Mouse (Mus musculus): ENCODE measurements around the gene Prl2c1. TPM values are rescaled to one million over a fixed set of nuclear protein-coding genes. Genes with fewer than 3 reads are reported as not detected.
"Not testable (repeated sequence)": the region's sequence is repeated elsewhere in the genome, so short reads cannot be mapped to it uniquely, and the experiment has no call there.

The Prl2c1 gene
- not detected in 2 replicates for polyA plus RNA-seq (2014; fragmentation: Nextera tagmentation; extraction: Ambion mirVana)

DNA sequence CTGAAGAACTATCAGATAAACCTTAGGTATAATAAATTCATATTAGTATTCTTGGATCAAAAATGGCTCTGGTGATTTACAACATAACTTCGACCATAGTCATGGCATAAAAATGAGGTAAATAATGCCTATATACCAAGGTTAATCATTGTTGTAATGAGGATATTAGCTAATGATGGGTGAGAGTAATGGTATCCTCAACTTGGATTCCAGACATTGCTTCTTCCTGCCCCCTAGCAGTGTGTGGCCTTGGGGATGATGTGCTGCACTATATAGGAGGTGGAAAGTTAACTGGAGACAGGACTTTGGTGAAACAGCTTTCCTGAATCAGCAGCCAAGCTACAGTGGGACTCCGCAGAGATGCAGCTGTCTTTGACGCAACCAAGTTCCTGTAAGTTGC is at the start of gene Prl2c1:
Gene Prl2c1, plus strand, starts transcription at position 301 of the 400 bp plus-strand sequence.
- DNase-seq (ENCODE audit: low spot score) = no peak
- Histone ChIP-seq H3K4me3 (ENCODE audit: low read depth, low read length) (no peak within 1 kb of the TSS), H3K27me3 (replicated peaks; ENCODE audit: control insufficient read depth, insufficient read depth, low read length) (no peaks in the 10 kb centered on the region), H3K27ac (ENCODE audit: low read depth) (no peak within 1 kb of the TSS), H3K4me2 (ENCODE audit: low read length) (no peak within 1 kb of the TSS), H3K36me3 (ENCODE audit: control insufficient read depth, insufficient read depth, low read length) (no peaks in the 10 kb centered on the region), H3K4me1 (replicated peaks; ENCODE audit: control insufficient read depth, insufficient read depth, low read length) (no peaks in the 10 kb centered on the region), H3K9ac (ENCODE audit: low read length) (no peak within 1 kb of the TSS), H3K9me3 (ENCODE audit: control insufficient read depth, low read length) (no peaks in the 10 kb centered on the region)
- ATAC-seq (replicated peaks; ENCODE audit: low FRiP score, low TSS enrichment, low read depth) = no peak
- WGBS = 93% methylated on average over 3 of the region's 3 CpGs

DNA sequence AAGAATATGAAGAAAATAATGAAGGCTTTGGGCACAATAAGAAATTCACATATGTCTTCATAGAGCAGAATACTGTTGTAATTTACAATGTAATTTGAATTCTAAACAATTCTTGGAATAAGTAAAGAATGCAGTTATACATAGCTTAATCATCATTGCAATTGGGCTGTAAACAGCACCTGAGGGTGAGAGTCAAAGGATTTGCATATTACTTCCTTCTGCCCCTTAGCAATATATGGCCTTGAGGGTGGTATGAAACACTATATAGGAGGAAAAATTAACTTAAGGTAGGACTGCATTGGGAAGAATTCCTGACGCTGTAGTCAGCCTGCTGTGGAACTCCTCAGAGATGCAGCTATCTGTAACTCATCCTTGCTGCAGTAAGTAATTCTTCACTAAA is 47.8 kb upstream of the Prl2c1 start, which contains the start of gene Prl2a1:
Gene Prl2a1, plus strand, starts transcription at position 301 of the 400 bp plus-strand sequence.
- no peaks in the 10 kb centered on the region for H3K4me1 ChIP-seq (replicated peaks; ENCODE audit: control insufficient read depth, insufficient read depth, low read length)
- H3K4me2 ChIP-seq (ENCODE audit: low read length) = no peak within 1 kb of the TSS
- H3K9me3 ChIP-seq (ENCODE audit: control insufficient read depth, low read length) = no peaks in the 10 kb centered on the region
- H3K4me3 ChIP-seq (ENCODE audit: low read depth, low read length) = no peak within 1 kb of the TSS
- no peak within 1 kb of the TSS for H3K9ac ChIP-seq (ENCODE audit: low read length)
- ATAC-seq (replicated peaks; ENCODE audit: low FRiP score, low TSS enrichment, low read depth) (no peak), DNase-seq (ENCODE audit: low spot score) (no peak)
- no peaks in the 10 kb centered on the region for H3K36me3 ChIP-seq (ENCODE audit: control insufficient read depth, insufficient read depth, low read length)
- H3K27ac ChIP-seq (ENCODE audit: low read depth) = no peak within 1 kb of the TSS
- H3K27me3 ChIP-seq (replicated peaks; ENCODE audit: control insufficient read depth, insufficient read depth, low read length) = no peaks in the 10 kb centered on the region
- WGBS = 75% methylated on average over 1 of the region's 1 CpGs

DNA sequence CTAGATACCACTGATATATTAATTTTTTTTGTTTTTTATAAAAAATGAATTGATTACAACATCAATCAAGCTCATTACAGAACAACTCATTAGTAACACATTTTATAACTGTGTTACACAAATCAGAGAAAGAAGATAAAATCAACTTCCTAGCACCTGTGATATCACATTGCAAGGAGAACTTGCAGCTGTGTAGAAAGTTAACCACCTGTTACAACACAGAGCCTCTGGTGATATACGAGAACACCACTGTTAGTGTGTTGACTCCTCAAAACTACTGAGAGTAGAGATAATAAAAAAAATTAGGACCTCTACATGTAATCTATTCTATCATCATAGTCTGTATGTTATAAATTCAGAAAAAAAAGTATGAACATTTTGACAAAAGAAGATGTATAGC is 46.4 kb upstream of the Prl2c1 start:
- Histone ChIP-seq H3K4me3 (ENCODE audit: low read depth, low read length) (no peak overlapping the region), H3K27ac (ENCODE audit: low read depth) (no peak overlapping the region), H3K4me1 (replicated peaks; ENCODE audit: control insufficient read depth, insufficient read depth, low read length) (no peaks in the 10 kb centered on the region), H3K36me3 (ENCODE audit: control insufficient read depth, insufficient read depth, low read length) (no peaks in the 10 kb centered on the region), H3K9ac (ENCODE audit: low read length) (no peak overlapping the region), H3K27me3 (replicated peaks; ENCODE audit: control insufficient read depth, insufficient read depth, low read length) (no peaks in the 10 kb centered on the region), H3K9me3 (ENCODE audit: control insufficient read depth, low read length) (no peaks in the 10 kb centered on the region), H3K4me2 (ENCODE audit: low read length) (no peak overlapping the region)
- WGBS = 90% methylated on average over 1 of the region's 1 CpGs
- ATAC-seq (replicated peaks; ENCODE audit: low FRiP score, low TSS enrichment, low read depth) (no peak), DNase-seq (ENCODE audit: low spot score) (no peak)

DNA sequence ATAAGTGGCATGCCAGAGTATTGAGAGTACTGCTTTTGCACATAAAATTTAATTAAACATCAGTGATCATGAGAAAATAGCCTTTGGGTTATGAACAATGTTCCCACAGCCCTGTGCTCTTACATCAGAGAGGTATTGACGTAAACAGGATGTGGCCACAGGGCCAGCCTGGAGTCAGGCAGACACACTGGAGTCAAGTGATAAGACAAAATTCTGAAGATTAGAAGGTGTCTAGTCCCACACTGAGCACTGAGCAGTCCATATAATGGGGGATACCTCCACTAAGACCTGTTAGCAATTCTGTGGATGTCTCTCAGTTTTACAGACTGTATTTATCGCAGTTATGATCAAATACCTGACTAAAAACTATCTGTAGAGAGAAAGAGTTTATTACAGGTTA is 55.1 kb downstream of the Prl2c1 start:
- not testable (repeated sequence) for ATAC-seq (replicated peaks; ENCODE audit: low FRiP score, low TSS enrichment, low read depth); H3K4me2 ChIP-seq (ENCODE audit: low read length); H3K9ac ChIP-seq (ENCODE audit: low read length); H3K4me3 ChIP-seq (ENCODE audit: low read depth, low read length); H3K9me3 ChIP-seq (ENCODE audit: control insufficient read depth, low read length); H3K4me1 ChIP-seq (replicated peaks; ENCODE audit: control insufficient read depth, insufficient read depth, low read length); H3K27ac ChIP-seq (ENCODE audit: low read depth); H3K27me3 ChIP-seq (replicated peaks; ENCODE audit: control insufficient read depth, insufficient read depth, low read length); H3K36me3 ChIP-seq (ENCODE audit: control insufficient read depth, insufficient read depth, low read length); DNase-seq (ENCODE audit: low spot score)
- 88% methylated on average over 2 of the region's 2 CpGs for WGBS

Other genes with a start within 250 kb of the Prl2c1 start
- gene Prl7b1, start 238.8 kb upstream of the Prl2c1 start, polyA plus RNA-seq (2014; fragmentation: Nextera tagmentation; extraction: Ambion mirVana) = not detected in 2 replicates
- gene Prl7a1, start 206.8 kb upstream of the Prl2c1 start, polyA plus RNA-seq (2014; fragmentation: Nextera tagmentation; extraction: Ambion mirVana) = not detected in 2 replicates
- not detected in 2 replicates for gene Prl7a2, start 181.3 kb upstream of the Prl2c1 start, polyA plus RNA-seq (2014; fragmentation: Nextera tagmentation; extraction: Ambion mirVana)
- not detected in 2 replicates for gene Prl7d1, start 132.6 kb upstream of the Prl2c1 start, polyA plus RNA-seq (2014; fragmentation: Nextera tagmentation; extraction: Ambion mirVana)
- gene Prl7c1, start 68.5 kb upstream of the Prl2c1 start, polyA plus RNA-seq (2014; fragmentation: Nextera tagmentation; extraction: Ambion mirVana) = not detected in 2 replicates
- not detected in 2 replicates for gene Prl2a1, start 47.7 kb upstream of the Prl2c1 start, polyA plus RNA-seq (2014; fragmentation: Nextera tagmentation; extraction: Ambion mirVana)
- gene Prl4a1, start 166.9 kb downstream of the Prl2c1 start, polyA plus RNA-seq (2014; fragmentation: Nextera tagmentation; extraction: Ambion mirVana) = not detected in 2 replicates

Measured in intestine, embryonic 14.5 days (tissue).